Mouse (Mus musculus) thymus, postnatal 4 days (tissue): ENCODE data around the gene Isca1.
A peak's percentile ranks its signal among the peaks of the same experiment; 100 is the strongest.
"Not testable (repeated sequence)": the region's sequence is repeated elsewhere in the genome, so short reads cannot be mapped to it uniquely, and the experiment has no call there.

Experiments used
- DNase-seq: peaks from one replicate; pipeline ENCODE4 v3.0.0; 2021

Isca1 gene

GRCm38 (mm10) chr13:59769296-59770163, at the start of gene Isca1:
Gene Isca1 (minus strand): TSS chr13:59769810.
- peak; percentile 98 for DNase-seq

GRCm38 (mm10) chr13:59817352-59817751, 47.7 kb upstream of the Isca1 start:
- DNase-seq, result no peak

- no peak for DNase-seq
Measured at GRCm38 (mm10) chr13:59814109-59814591, 44.5 kb upstream of the Isca1 start.

GRCm38 (mm10) chr13:59811581-59811980, 42.0 kb upstream of the Isca1 start:
- DNase-seq, result no peak

GRCm38 (mm10) chr13:59801000-59801399, 31.4 kb upstream of the Isca1 start:
- DNase-seq, result no peak

- no peak for DNase-seq
Measured at GRCm38 (mm10) chr13:59800077-59800476, 30.5 kb upstream of the Isca1 start.

GRCm38 (mm10) chr13:59798306-59798705, 28.7 kb upstream of the Isca1 start:
- no peak for DNase-seq

GRCm38 (mm10) chr13:59796466-59796848, 26.8 kb upstream of the Isca1 start:
- no peak for DNase-seq

GRCm38 (mm10) chr13:59795807-59796465, 26.3 kb upstream of the Isca1 start:
- DNase-seq, result no peak

- DNase-seq, result no peak
Measured at GRCm38 (mm10) chr13:59794786-59795185, 25.2 kb upstream of the Isca1 start.

- DNase-seq, result no peak
Measured at GRCm38 (mm10) chr13:59782145-59782544, 12.5 kb upstream of the Isca1 start, which contains the start of gene Gm49354. Gene Gm49354 (minus strand): TSS chr13:59782245.

GRCm38 (mm10) chr13:59779744-59780264, 10.2 kb upstream of the Isca1 start:
- not testable (repeated sequence) for DNase-seq

GRCm38 (mm10) chr13:59779213-59779612, 9.6 kb upstream of the Isca1 start:
- peak; percentile 43 for DNase-seq

GRCm38 (mm10) chr13:59775168-59775567, 5.6 kb upstream of the Isca1 start:
- no peak for DNase-seq

GRCm38 (mm10) chr13:59771257-59771656, 1.6 kb upstream of the Isca1 start:
- peak; percentile 54 for DNase-seq

GRCm38 (mm10) chr13:59770847-59771246, 1.2 kb upstream of the Isca1 start:
- DNase-seq, result peak; percentile 28

GRCm38 (mm10) chr13:59770164-59770562, 553 bp upstream of the Isca1 start:
- DNase-seq, result peak; percentile 89

GRCm38 (mm10) chr13:59768531-59768930, 1.1 kb downstream of the Isca1 start:
- no peak for DNase-seq

- DNase-seq, result no peak
Measured at GRCm38 (mm10) chr13:59766786-59767515, 2.7 kb downstream of the Isca1 start.

GRCm38 (mm10) chr13:59762791-59763190, 6.8 kb downstream of the Isca1 start:
- DNase-seq, result no peak

GRCm38 (mm10) chr13:59756906-59757305, 12.7 kb downstream of the Isca1 start:
- DNase-seq, result no peak

- no peak for DNase-seq
Measured at GRCm38 (mm10) chr13:59750310-59750709, 19.3 kb downstream of the Isca1 start.

GRCm38 (mm10) chr13:59746711-59747110, 22.9 kb downstream of the Isca1 start, which contains the start of gene 1700014D04Rik:
Gene 1700014D04Rik (minus strand): TSS chr13:59746752.
- no peak for DNase-seq
